Mouse (Mus musculus) midbrain, postnatal 0 days (tissue): Measurements from ENCODE around the gene Nrxn3. TPM values are rescaled to one million over a fixed set of nuclear protein-coding genes. Genes with fewer than 3 reads are reported as not detected.

Source experiments
- ATAC-seq: fragments of 200-750 bp; cut with Nextera tagmentation; 2 replicates; pipeline ENCODE4 v1.8.0; 2017; ENCODE audit warnings: moderate number of reproducible peaks, mild to moderate bottlenecking, moderate TSS enrichment, moderate library complexity; ENCODE audit not compliant: low FRiP score
- DNase-seq: peaks from one replicate; pipeline ENCODE4 v3.0.0-alpha.2; 2015; ENCODE audit warnings: low spot score
- H3K27ac ChIP-seq: fragments of 300-500 bp; sonication (generic); 2 replicates; pipeline ENCODE4 v1.5.1; 2014; ENCODE audit warnings: low read depth, mild to moderate bottlenecking, low read length, mixed read lengths
- H3K27me3 ChIP-seq: fragments of 300-500 bp; sonication (generic); 2 replicates; pipeline ENCODE4 v1.6.1; 2014; ENCODE audit warnings: low read length, control low read depth, mixed read lengths; ENCODE audit not compliant: insufficient read depth
- H3K36me3 ChIP-seq: fragments of 300-500 bp; sonication (generic); 2 replicates; pipeline ENCODE4 v1.6.1; 2014; ENCODE audit warnings: low read length, control low read depth, mixed read lengths; ENCODE audit not compliant: insufficient read depth
- H3K4me1 ChIP-seq: fragments of 300-500 bp; sonication (generic); 2 replicates; pipeline ENCODE4 v1.6.1; 2014; ENCODE audit warnings: mild to moderate bottlenecking, control low read depth, antibody characterized with exemption, low read length, mixed read lengths; ENCODE audit not compliant: insufficient read depth
- H3K4me2 ChIP-seq: fragments of 300-500 bp; sonication (generic); 2 replicates; pipeline ENCODE4 v1.6.1; 2014; ENCODE audit warnings: low read depth, mild to moderate bottlenecking, low read length, mixed read lengths; ENCODE audit not compliant: poor library complexity, severe bottlenecking
- H3K4me3 ChIP-seq: fragments of 300-500 bp; sonication (generic); 2 replicates; pipeline ENCODE4 v1.5.1; 2014; ENCODE audit warnings: low read depth, mild to moderate bottlenecking, low read length, moderate library complexity
- H3K9ac ChIP-seq: fragments of 300-500 bp; sonication (generic); replicated peaks from 2 replicates; pipeline ENCODE4 v1.6.1; 2014; ENCODE audit warnings: mild to moderate bottlenecking, low read length, moderate library complexity, mixed read lengths; ENCODE audit not compliant: poor library complexity, severe bottlenecking
- H3K9me3 ChIP-seq: fragments of 300-500 bp; sonication (generic); 2 replicates; pipeline ENCODE4 v1.6.1; 2016; ENCODE audit warnings: low read length, control low read depth
- CTCF ChIP-seq: IDR thresholded peaks from 2 replicates; pipeline ENCODE4 v1.5.1; 2016; ENCODE audit warnings: antibody characterized with exemption, mild to moderate bottlenecking
- WGBS: fragments of 180-500 bp; shearing (Covaris S2); extraction: QIAGEN DNeasy Blood & Tissue Kit; methylation state at CpG from one replicate; pipeline ENCODE4 v1.1.7; 2014; 5-methylcytosine and 5-hydroxymethylcytosine counted together
- microRNA-seq: library from miRNA; unstranded; fragments of <30 nt; microRNA quantifications from one replicate; pipeline ENCODE4, GENCODE M21; 2016; ENCODE audit warnings: borderline number of aligned reads
- polyA plus RNA-seq: library from polyadenylated mRNA; unstranded; fragments of >200 nt; fragmentation: Nextera tagmentation; extraction: Ambion mirVana; gene quantifications from 2 replicates; pipeline ENCODE4 v1.2.1, GENCODE M21; 2015
- total RNA-seq: library from RNA; depleted of rRNA; stranded (reverse); fragments of >200 nt; gene quantifications from 2 replicates; pipeline ENCODE4 v1.2.3, GENCODE M21; 2014

Nrxn3 gene
- total and polyA plus RNA-seq, 2 experiments from 2014 or later: 80.8 to 88.2 TPM

- no peaks in the 10 kb centered on the region for H3K9me3 ChIP-seq
- no peak overlapping the region for H3K9ac ChIP-seq
- no peak overlapping the region for H3K27ac ChIP-seq
- DNase-seq (no peak), ATAC-seq (no peak)
- WGBS: 94% methylated on average over 3 of the region's 3 CpGs
- no peak for TF ChIP-seq CTCF
- H3K4me1 ChIP-seq: no peaks in the 10 kb centered on the region
- H3K4me2 ChIP-seq: no peak overlapping the region
- no peaks in the 10 kb centered on the region for H3K27me3 ChIP-seq
- no peak overlapping the region for H3K4me3 ChIP-seq
- H3K36me3 ChIP-seq: no peaks in the 10 kb centered on the region
Observed at GRCm38 (mm10) chr12:90338229-90338557, 1615.5 kb downstream of the Nrxn3 start.

Small RNA genes lying within 50 kb of the gene (microRNA-seq; reads per million reads assigned to microRNA genes)
- gene Gm23989 (not detected), gene Gm27313 (not detected)
